Mouse (Mus musculus) brain, embryonic 14.5 days (tissue): ENCODE measurements at regions not wholly inside any gene's neighbourhood (a gene's known extent, or its start where the extent isn't known, plus 50 kb on each side); places are given as distances from the start of the nearest gene placed in this dataset.

ENCODE experiments used
- CTCF ChIP-seq: fragments of 200-500 bp; IDR thresholded peaks from 2 replicates; pipeline ENCODE4 v1.5.1; 2012; ENCODE audit warnings: inconsistent platforms, mild to moderate bottlenecking, moderate library complexity, borderline replicate concordance; ENCODE audit not compliant: insufficient read depth, insufficient read length; ENCODE audit errors: extremely low read depth
- POLR2A ChIP-seq: fragments of 200-500 bp; IDR thresholded peaks from 2 replicates; pipeline ENCODE4 v1.6.1; 2012; ENCODE audit warnings: mild to moderate bottlenecking, inconsistent platforms, borderline replicate concordance; ENCODE audit not compliant: poor library complexity, insufficient read depth, insufficient read length, severe bottlenecking; ENCODE audit errors: extremely low read depth

DNA sequence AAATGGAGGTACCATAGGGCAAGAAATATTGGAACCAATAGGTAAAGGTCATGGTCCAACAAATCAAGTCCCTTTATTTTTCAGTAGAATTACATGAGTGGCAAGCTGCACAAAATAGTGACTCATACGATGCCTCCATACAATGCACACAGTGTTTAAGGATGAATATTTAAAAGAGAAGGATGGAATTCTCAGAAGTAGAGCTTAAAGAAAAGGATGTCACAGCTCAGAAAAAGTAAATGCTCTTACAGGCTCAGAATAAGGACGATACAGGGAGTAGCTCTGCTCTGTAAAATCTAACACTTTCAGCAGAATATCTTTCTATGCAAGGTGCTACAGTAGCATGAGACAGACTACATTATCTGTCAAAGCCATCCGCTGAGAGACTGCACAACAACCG, 262.7 kb upstream of the Fam49a start:
- TF ChIP-seq CTCF (no peak), POLR2A (no peak)
